Mouse (Mus musculus) brain, adult 2 months (tissue): Measurements from ENCODE around the gene Fmo1.
"Not testable (repeated sequence)": the region's sequence is repeated elsewhere in the genome, so short reads cannot be mapped to it uniquely, and the experiment has no call there.

Source experiments
- DNase-seq: peaks from one replicate; pipeline ENCODE4 v3.0.0; 2011; ENCODE audit warnings: low read depth, low spot score

Gene Fmo1

DNA sequence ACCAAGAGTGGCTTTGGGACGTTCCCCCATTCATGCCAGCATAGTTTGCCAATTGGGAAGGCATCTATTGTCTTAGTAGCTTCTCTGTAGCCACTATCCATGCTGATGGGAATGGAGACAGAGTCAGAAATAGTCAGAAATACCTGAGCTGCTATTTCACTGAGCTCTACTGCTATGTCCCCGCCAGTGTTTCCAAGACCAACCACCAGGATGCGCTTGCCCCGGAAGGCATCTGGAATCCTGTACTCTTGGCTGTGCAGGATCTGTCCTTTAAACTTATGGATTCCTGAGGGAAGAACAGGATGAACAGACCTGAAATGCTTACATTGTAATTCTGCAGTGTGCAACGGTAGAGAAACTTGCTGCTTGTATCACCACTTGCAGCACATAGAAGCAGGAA lies 61.4 kb downstream of the Fmo1 start:
- DNase-seq = no peak

DNA sequence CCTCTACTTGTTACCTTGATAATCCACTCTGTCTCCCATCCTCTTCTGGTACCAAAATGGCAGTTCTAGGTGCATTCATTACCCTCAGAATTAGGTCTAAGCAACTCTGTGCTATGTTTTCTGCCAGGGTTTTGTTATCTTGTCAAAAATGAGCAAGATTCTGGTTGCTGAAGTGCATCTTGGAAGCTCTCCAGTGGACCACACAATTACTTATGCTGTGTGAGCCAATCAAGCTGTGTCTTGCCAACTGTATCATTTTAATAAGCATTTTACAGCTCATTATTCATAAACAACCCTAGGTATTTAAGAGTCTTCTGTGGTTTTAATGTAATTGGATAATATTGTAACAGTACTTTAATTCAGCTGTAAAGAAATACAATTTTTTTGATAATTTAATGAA lies 70.0 kb downstream of the Fmo1 start:
- no peak for DNase-seq

DNA sequence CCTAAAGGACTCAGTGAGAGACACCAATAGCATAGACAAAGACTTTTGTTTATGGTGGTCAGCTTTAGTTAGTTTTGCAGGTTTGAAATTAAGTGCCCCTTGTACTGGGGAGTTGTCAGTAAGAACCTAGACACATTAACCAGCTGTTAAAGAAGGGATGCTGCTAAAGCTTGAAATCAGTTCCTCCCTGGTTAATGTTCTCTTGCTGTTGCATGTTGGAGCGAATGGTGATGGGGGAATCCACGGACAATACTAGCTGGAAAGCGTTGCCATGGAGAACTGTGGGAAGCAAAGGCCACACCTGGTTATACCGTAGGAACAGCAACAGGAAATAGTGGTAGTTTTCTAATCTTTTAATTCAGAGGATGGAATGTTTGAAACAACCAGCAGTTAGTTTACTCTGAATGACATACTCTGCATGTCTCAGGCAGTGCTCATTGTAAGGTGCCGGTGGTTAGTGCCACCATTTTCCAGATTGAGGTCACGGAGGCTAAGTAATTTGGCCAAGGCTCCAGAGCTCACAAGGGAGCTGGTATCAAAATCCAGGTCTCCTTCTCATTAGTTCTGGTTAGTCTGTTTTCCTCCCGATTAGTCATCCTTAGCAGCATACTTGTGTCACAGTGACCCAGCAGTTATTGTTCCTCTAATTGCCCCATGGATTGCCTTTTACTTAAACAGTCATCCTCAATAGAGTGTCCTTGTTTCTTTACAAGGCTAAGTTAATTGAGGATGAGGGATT lies 73.9 kb downstream of the Fmo1 start:
- DNase-seq = no peak

DNA sequence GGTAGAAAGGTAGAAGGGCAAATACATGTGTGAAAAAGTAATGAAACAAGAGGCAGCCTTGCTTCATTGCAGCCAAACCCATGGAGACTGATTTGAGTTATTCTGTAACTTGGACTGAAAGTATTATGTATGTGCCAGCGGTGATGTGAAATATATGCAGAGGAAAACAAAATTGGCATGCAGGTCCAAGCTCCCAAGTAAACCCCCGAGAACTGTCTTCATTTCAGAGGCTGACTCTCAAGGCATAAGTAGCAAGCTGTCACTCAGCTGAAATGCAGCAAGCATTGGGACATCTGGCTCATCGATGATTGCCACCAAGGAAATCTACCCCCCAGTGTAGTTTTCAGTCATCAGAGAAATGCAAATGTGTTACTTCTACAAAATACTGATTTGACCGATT lies 81.2 kb downstream of the Fmo1 start:
- DNase-seq = no peak

DNA sequence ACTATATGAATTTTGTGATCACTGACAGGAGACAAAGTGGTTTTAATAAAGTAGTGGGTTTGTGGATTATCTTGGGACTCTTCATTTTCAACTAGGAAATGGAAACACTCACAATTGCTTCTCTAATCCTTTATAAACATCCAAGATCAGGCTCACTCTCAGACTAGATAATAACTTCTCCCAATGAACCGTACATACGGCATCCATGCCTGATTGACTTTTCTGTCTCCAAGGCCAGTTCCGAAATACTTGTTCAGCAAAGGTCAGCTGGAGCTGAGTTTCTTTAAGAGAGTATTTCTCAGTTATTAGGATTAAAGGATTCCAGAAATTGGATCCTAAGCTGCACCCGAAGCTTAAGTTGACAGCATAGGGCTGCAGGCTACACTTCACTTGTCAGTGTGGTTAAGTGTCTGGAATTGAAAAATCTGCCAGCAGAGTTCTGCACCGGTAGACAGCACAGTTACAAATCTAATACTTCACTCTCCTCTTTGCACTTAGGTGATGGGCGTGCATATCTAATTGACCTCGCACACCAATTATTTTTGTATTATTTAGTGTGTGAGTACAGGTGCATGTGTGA lies 82.7 kb downstream of the Fmo1 start:
- DNase-seq = no peak

DNA sequence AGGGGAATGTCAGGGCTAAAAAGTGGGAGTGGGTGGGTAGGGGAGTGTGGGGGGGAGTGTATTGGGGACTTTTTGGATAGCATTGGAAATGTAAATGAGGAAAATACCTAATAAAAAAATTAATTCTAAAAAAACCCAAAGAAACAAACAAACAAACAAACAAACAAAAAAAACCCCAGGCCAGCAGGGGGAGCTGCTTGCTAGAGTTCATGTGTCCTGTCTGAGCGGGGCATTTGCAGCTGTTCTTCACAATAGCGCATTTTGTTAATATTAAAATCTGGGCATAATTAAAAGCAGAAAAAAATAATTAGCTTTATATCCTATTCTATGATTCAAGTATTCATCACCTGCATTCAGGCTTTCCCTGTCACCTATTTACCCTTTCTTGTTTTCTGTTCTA lies 85.4 kb downstream of the Fmo1 start:
- not testable (repeated sequence) for DNase-seq
